Mouse (Mus musculus) 3T3-L1 (cell line): Measurements from ENCODE around the gene 9130023H24Rik.

Experiments used
- DNase-seq: peaks from one replicate; pipeline ENCODE4 v3.0.0-alpha.2; 2015; ENCODE audit warnings: low read depth, low spot score

Gene 9130023H24Rik

GRCm38 (mm10) chr7:128237927-128238778 lies at the start of gene 9130023H24Rik:
Gene 9130023H24Rik (minus strand): TSS chr7:128238031.
- peak; percentile 99 for DNase-seq

DNA sequence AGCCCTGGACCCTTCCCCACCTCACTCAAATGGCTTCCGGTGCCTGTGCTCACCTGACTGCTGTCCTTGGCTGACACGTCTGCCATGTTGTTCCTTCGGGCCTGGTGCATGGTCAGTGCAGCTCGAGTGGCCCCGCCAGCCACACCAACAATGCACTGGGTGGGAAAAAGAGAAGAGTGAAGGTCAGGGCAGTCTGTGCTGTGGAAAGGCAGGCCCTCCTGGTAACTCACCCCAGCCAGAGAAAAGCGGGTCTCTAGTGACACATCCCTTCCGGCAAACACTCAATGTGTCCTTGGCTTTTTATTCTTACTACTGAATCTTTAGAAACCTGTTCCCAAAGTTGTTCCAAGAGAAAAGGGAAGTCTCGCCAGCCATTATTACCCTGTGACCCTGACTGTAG lies 47.2 kb upstream of the 9130023H24Rik start:
- DNase-seq = no peak

DNA sequence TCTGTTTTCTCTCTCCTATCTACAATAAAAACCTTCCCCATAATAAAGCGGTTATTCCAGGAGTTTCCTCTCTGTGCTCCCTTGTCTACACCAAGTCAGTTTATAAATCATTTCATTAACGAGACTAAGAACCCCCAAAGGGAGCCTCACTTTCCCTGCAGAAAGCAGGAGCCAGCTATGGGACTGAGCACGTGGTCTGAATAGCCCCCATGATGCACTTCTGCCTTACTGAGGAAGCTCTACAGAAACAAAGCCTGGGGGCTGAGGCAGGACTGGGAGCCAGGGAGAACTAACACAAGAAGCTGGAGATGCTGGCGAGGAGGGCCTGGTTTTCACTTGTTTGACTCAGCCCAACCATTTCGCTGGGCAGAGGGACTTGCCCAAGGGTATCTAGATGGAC lies 46.2 kb upstream of the 9130023H24Rik start:
- DNase-seq = no peak

GRCm38 (mm10) chr7:128282532-128283244 lies 44.9 kb upstream of the 9130023H24Rik start:
- no peak for DNase-seq

DNA sequence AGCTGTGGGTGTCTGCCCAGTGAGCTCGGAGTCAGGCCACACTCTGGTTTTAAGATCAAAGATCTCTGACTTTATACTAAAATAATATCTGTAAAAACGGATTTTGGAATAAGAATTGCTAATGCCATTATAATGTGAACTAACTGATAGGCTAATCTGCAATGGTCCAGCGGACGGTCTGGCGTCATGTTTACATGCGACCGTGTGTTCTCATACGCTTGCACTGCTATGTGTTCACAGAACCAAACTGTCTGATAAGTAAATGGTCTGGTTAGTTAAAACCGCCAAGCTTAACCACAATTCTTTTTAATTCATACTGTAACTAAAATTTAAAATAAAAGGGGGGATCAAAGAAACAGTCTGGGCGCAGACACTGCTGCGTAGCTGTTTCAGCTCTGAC lies 43.9 kb upstream of the 9130023H24Rik start:
- no peak for DNase-seq

- no peak for DNase-seq
These were observed 41.9 kb upstream of the 9130023H24Rik start for GRCm38 (mm10) chr7:128279750-128280149.

GRCm38 (mm10) chr7:128276051-128276450 lies 38.2 kb upstream of the 9130023H24Rik start:
- DNase-seq = no peak

- no peak for DNase-seq
These were observed 33.7 kb upstream of the 9130023H24Rik start for GRCm38 (mm10) chr7:128271496-128271895.

DNA sequence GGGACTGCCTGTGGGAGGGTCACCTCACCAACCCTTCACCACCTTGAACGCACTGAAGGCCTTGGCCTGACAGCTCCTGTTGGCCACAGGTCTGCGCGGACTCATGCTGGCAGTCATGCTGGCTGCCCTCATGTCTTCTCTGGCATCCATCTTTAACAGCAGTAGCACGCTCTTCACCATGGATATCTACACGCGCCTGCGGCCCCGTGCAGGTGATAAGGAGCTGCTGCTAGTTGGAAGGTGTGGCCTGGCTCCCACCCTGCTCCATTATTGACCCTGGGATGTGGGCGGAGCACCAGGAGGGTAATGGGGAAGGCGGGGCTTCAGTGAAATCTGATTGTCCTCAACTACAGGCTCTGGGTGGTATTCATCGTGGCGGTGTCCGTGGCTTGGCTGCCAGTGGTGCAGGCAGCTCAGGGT lies 32.6 kb upstream of the 9130023H24Rik start:
- DNase-seq = no peak

DNA sequence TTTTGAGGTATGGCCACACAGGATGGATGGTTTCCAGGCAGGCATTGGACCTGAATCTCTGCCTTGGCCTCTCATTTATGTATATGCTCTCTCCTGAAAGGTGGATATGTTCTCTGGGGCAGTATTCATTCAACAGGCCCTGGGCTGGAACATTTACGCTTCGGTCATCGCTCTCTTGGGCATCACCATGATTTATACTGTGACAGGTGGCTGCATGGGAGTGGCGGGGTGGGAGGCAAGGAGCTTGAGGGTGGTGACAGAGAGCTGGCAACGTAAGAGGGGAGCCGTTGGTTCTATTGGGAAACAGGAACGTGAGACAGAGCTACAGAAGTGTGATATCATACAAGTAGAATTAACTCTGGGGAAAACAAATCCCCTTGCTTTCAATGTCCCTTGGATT lies 30.0 kb upstream of the 9130023H24Rik start:
- DNase-seq = no peak

GRCm38 (mm10) chr7:128267391-128267790 lies 29.6 kb upstream of the 9130023H24Rik start:
- DNase-seq = no peak

GRCm38 (mm10) chr7:128266056-128266455 lies 28.2 kb upstream of the 9130023H24Rik start:
- no peak for DNase-seq

DNA sequence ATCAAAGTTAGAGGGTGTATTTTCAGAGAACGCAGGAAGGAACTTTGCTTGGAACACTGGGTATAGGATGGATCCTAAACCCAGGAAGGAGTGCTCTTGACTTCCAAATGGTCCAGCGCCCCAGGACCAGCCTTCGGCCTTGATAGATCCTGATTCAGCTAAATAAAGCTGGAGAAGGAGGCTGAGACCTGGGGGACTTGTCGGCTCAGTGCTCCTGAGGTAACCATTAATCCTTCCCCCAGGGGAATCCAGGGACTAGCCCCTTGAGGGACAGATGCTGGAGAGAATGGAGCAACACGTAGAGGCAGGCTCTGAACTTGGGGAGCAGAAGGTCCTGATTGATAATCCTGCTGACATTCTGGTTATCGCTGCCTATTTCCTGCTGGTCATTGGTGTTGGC lies 27.6 kb upstream of the 9130023H24Rik start, which contains the start of gene Slc5a2:
Gene Slc5a2, plus strand, starts transcription at position 247 of the 400 bp plus-strand sequence.
- DNase-seq = no peak

DNA sequence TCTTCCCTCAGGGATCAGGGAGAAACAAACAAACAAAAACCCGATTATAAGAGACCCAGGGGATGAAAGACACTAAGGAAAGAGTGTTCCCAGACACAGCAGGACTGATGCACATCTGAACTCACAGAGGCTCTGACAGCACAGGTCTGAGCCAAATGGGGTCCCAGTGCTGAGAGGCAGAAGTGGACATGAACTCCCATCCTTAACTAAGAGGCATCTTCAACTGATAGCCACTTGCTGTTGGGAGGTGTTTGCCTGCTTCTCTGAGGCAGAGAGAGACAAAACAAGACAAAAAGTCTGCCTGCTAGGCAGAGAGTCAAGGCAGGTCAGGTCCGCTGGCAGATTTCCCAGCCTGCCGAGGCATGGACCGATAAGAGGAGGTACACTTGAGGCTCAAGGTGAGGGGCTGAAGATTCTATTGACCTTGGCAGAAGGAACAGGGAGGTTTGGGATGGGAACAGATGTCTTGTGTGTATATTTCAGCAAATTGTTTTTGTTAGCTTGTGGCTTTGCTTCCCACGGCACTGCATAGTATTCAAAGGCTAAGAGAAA lies 19.0 kb upstream of the 9130023H24Rik start:
- no peak for DNase-seq

- no peak for DNase-seq
These were observed 17.9 kb upstream of the 9130023H24Rik start for GRCm38 (mm10) chr7:128255757-128256156.

DNA sequence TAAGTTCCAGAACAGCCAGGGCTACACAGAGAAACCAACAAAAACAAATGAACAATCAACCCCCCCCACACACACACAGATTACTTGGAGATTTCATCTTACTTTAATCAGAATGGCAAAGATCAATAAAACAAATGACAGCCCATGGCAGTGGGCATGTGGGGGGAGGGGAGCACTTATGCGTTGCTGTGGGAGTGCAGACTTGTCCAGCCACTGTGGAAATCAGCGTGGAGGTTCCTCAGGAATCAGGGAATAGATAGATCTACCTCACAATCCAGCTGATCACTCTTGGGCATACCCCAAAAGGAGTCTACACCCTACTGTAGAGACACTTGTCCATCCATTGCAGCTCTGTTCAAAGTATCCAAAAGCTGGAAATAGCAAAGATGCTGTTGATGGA lies 17.1 kb upstream of the 9130023H24Rik start:
- no peak for DNase-seq

- no peak for DNase-seq
These were observed 14.8 kb upstream of the 9130023H24Rik start for GRCm38 (mm10) chr7:128252609-128253008.

DNA sequence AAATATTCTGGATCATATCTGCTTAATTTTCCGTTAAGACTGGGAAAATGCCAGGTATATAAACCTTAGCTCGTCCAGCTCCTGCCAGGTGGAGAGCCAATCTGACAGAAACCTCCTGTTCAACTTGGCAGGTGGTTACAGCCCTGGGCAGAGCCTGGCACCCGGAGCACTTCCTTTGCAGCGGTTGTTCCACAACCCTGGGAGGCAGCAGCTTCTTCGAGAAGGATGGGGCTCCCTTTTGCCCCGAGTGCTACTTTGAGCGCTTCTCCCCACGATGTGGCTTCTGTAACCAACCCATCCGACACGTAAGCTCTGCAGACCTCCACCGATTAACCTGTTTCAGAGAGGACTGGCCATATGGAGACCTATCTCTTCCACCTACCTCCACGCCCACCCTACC lies 14.1 kb upstream of the 9130023H24Rik start:
- no peak for DNase-seq

DNA sequence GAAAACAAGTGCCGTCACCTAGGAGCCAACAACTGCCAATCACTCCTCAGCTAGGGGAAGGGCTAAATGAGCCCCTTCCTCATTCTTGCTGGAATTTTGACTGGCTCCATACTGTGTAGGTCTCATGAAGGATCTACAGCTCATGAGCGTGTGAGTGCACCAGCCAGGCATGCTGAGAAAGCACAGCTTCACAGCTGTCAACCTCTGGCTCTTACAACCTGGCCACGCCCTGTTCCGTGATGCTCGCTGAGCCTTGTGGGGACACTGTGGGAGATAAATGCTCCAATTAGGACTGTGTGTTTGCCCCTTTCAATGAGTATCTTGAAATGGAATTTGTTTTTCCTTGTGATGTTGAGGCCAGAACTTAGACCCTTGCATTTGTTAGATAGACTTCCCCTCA lies 12.2 kb upstream of the 9130023H24Rik start:
- no peak for DNase-seq

- no peak for DNase-seq
These were observed 10.5 kb upstream of the 9130023H24Rik start for GRCm38 (mm10) chr7:128248081-128249042.

DNA sequence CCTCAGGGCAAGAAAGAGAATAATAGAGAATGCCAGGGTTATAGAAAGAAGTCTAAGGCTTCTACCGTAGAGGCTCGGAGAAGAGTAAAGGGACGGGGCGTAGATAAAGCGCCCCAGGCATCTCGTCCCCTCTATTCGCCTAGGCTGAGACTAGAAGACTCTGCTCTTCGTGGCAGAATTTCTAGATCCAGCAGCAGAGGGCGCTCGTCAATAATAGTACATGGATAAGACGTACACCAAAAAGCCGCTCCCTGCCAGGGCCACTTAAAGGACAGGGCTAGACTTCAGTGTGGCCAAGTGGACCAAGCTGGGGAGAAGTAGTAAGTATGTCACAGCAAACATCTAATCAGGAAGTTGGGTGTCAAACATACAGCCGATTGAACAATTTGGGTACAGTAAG lies 9.6 kb upstream of the 9130023H24Rik start:
- peak; percentile 92 for DNase-seq
